Mouse (Mus musculus): Measurements from ENCODE around the gene Pam. TPM values are rescaled to one million over a fixed set of nuclear protein-coding genes. Genes with fewer than 3 reads are reported as not detected.

The Pam gene
- polyA plus RNA-seq, 1 experiment from 2014 or later = 32.9 TPM

- WGBS (ENCODE audit: missing documents) = 96% methylated on average over 13 of the region's 13 CpGs
- Histone ChIP-seq H3K27ac (no peak overlapping the region), H3K36me3 (ENCODE audit: inconsistent target) (no peaks in the 10 kb centered on the region), H3K4me3 (ENCODE audit: inconsistent target) (no peak overlapping the region), H3K79me2 (ENCODE audit: inconsistent target) (no peaks in the 10 kb centered on the region)
These were observed 243.8 kb downstream of the Pam start for GRCm38 (mm10) chr1:97851601-97852175.

- 96% methylated on average over 14 of the region's 14 CpGs for WGBS (ENCODE audit: missing documents)
- no peak overlapping the region for H3K4me3 ChIP-seq (ENCODE audit: inconsistent target)
- no peak overlapping the region for H3K27ac ChIP-seq
- H3K36me3 ChIP-seq (ENCODE audit: inconsistent target) = no peaks in the 10 kb centered on the region
- no peaks in the 10 kb centered on the region for H3K79me2 ChIP-seq (ENCODE audit: inconsistent target)
These were observed 246.7 kb downstream of the Pam start for GRCm38 (mm10) chr1:97848601-97849241.

DNA sequence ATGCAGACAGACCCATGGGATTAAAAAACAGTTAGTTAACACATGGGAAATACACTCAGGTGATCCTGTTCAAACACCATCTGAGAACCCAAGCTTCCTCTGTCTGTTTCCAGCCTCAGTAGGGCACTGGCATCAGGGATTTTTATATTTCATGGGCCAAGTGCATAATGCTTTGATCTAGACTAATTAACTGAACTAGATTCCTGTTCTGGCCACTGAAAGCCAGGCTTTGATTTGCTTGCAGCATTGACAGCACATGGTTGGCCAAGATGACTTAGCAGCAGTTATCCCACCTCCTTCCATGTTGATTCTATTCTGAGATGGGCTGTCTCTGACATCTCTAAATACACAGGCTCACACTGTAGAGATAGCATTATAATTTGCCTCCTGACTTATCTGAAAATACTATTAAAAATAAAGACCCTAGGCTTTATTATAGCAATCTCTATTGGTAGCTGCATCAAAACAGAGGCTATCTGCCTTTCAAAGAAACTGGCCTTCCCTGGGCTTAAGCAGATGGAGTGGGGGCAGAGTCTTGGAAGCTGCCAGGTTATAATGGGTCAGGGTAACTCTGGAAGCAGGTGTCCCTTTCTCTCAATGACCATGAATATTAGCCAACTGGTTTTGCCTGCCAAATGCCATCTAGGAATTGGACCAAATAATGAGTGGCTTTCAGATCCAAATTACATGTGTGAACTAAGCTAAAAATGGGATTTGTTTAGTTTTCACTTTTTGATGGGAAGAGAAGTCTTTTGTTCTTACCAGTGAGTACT lies 252.0 kb downstream of the Pam start:
- H3K79me2 ChIP-seq (ENCODE audit: inconsistent target) = no peaks in the 10 kb centered on the region
- no peak overlapping the region for H3K4me3 ChIP-seq (ENCODE audit: inconsistent target)
- no peaks in the 10 kb centered on the region for H3K36me3 ChIP-seq (ENCODE audit: inconsistent target)
- no peak overlapping the region for H3K27ac ChIP-seq

DNA sequence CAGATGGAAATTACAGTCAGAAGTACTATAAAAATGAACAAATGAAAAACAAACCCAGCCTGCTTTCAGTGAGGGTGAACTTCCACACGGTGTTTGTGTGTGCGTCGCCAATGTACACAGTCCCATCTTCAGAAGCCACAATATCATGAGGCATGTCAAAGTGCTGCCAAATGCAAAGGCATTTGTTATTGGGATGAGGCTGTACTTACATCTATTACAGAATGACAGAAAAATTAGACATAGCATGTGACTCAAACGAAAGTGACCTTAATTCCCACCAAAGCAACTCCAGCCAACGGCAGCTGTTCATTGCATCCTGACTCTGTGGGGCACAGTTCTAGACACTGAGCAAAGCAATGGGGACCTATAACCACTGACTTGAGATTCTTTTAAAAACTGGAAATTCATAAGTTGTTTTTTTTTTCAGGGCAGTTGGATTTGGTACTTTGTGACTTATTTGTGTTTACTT lies 261.1 kb downstream of the Pam start:
- Histone ChIP-seq H3K36me3 (ENCODE audit: inconsistent target) (no peaks in the 10 kb centered on the region), H3K4me3 (ENCODE audit: inconsistent target) (no peak overlapping the region), H3K79me2 (ENCODE audit: inconsistent target) (no peaks in the 10 kb centered on the region), H3K27ac (no peak overlapping the region)
- WGBS (ENCODE audit: missing documents) = 87% methylated on average over 5 of the region's 5 CpGs

DNA sequence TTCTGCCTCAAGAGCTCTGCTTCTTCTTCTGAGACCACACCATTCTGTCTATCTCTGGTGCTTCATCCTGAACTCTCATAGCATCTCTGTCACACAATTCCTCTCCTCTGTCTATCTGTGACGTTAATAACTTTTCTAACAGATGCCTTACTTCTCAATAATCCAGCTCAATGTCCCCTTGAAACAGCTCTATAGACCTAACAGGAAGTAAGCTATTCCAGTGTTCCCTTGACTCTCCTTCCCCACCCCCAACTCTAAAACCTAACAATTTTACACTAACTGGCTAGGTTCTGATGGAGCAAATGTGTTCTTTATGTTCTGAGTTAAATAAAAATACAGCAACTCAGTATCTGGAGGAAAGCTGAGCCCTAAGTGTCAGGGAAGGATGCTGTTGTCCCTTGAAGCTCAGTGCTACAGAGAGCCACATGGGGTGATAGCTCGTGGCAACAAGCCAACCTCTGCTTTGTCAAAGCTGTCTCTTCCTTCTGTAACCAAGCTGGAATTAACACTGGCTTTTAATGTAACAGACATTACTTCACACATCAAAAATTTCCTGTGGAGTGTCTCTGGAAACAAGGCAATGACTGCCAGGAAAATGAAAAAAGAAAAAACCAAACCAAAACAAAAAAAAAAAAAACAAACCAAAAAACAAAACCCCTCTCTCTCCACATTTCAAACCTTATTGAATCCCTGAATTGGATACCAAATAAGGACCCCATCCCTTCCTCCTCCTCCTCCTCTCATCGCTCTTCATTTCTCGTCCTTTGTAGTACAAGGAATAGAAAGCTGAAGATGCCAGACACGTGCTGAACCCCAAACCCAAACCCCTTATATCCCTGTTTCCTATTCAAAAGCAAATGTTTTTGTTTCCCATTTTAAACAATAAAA lies 261.7 kb downstream of the Pam start:
- 89% methylated on average over 5 of the region's 5 CpGs for WGBS (ENCODE audit: missing documents)
- H3K79me2 ChIP-seq (ENCODE audit: inconsistent target) = no peaks in the 10 kb centered on the region
- H3K36me3 ChIP-seq (ENCODE audit: inconsistent target) = no peaks in the 10 kb centered on the region
- H3K4me3 ChIP-seq (ENCODE audit: inconsistent target) = no peak overlapping the region
- no peak overlapping the region for H3K27ac ChIP-seq

DNA sequence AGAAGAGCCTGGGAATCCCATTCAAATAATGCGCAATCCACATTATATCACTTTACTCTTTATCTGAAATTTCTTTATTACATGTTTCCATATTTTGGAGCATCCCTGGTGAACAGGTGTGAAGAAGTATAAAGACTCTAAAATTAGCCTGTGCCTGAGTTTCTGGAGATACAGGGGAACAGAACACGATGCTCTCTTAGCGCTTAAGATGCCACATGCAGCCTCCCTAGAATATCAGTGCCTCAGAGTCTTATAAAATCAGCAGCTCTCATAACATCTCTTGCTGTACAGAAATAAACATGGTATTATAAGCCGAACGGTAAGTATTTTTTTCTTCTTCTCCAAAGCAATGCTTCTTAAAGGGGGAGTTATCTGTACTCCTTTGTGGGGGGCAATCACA lies 267.4 kb downstream of the Pam start:
- WGBS (ENCODE audit: missing documents) = 95% methylated on average over 5 of the region's 5 CpGs
- H3K79me2 ChIP-seq (ENCODE audit: inconsistent target) = no peaks in the 10 kb centered on the region

DNA sequence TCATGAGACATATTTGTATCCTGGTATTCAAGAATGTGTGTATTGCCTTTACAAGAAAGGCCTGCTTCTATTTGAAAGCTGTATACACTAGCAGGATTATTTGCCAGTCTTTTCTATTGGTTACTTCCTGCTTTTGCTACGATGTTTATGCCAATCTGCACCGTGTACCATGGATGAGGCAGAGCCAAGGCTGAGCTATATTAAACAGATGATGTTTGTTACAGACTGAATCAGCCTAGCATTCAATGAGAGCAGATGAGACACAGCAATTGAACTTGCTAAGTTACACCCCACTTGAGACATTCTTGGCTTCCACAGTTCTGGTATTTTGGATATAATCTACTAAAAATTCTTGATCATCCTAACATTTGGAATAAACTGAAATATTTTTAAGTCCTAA lies 267.9 kb downstream of the Pam start:
- H3K79me2 ChIP-seq (ENCODE audit: inconsistent target) = no peaks in the 10 kb centered on the region
- no peak overlapping the region for H3K27ac ChIP-seq
- 82% methylated on average over 2 of the region's 2 CpGs for WGBS (ENCODE audit: missing documents)
- no peaks in the 10 kb centered on the region for H3K36me3 ChIP-seq (ENCODE audit: inconsistent target)
- no peak overlapping the region for H3K4me3 ChIP-seq (ENCODE audit: inconsistent target)

More for the DNA sequence above, 267.4 kb downstream of the Pam start:
- H3K27ac ChIP-seq = no peak overlapping the region
- no peaks in the 10 kb centered on the region for H3K36me3 ChIP-seq (ENCODE audit: inconsistent target)
- H3K4me3 ChIP-seq (ENCODE audit: inconsistent target) = no peak overlapping the region

DNA sequence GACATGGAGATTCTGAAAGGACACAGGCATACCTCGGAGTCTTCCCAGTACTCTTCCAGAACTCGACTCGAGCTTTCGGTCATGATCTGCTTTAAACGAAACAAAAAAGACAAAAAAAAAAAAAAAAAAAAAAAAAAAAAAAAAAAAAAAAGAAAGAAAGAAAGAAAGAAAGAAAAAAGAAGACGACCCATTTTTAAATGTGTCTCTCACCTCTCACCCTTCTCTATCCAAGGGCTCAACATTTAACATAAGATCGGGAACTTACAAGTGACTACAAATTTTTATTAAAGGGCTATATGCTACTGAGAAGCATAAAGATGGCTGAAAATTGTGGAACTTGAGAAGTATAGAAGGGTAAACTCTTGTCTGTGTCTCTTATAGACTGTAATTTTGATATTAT lies 272.5 kb downstream of the Pam start:
- WGBS (ENCODE audit: missing documents) = 83% methylated on average over 1 of the region's 7 CpGs
- Histone ChIP-seq H3K79me2 (ENCODE audit: inconsistent target) (no peaks in the 10 kb centered on the region), H3K4me3 (ENCODE audit: inconsistent target) (no peak overlapping the region), H3K27ac (no peak overlapping the region), H3K36me3 (ENCODE audit: inconsistent target) (no peaks in the 10 kb centered on the region)

- H3K79me2 ChIP-seq (ENCODE audit: inconsistent target) = no peaks in the 10 kb centered on the region
- H3K4me3 ChIP-seq (ENCODE audit: inconsistent target) = no peak overlapping the region
- no peak overlapping the region for H3K27ac ChIP-seq
- WGBS (ENCODE audit: missing documents) = 91% methylated on average over 5 of the region's 5 CpGs
- H3K36me3 ChIP-seq (ENCODE audit: inconsistent target) = no peaks in the 10 kb centered on the region
These were observed 273.2 kb downstream of the Pam start for GRCm38 (mm10) chr1:97822203-97822602.

DNA sequence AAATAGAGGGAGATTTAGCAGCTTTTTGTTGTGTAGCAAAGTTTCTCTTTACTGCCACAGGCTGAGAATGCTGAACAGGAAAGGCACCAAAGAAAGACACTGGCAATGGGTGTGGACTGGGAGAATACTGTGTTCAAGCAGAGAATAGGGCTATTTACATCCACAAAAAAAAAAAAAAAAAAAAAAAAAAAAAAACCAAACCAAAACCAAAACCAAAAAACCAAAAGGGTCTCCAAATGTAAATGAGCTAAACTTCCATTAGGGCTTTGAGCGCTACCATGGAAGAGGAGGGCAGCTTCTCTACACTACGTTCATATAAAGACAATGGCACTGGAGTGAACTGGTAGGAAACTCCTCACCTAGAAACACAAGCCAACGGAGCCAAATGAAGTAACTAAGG lies 274.2 kb downstream of the Pam start:
- no peaks in the 10 kb centered on the region for H3K36me3 ChIP-seq (ENCODE audit: inconsistent target)
- no peak overlapping the region for H3K27ac ChIP-seq
- no peak overlapping the region for H3K4me3 ChIP-seq (ENCODE audit: inconsistent target)
- 97% methylated on average over 3 of the region's 3 CpGs for WGBS (ENCODE audit: missing documents)
- H3K79me2 ChIP-seq (ENCODE audit: inconsistent target) = no peaks in the 10 kb centered on the region

- H3K79me2 ChIP-seq (ENCODE audit: inconsistent target) = no peaks in the 10 kb centered on the region
- 33% methylated on average over 2 of the region's 2 CpGs for WGBS (ENCODE audit: missing documents)
- no peak overlapping the region for H3K27ac ChIP-seq
- no peaks in the 10 kb centered on the region for H3K36me3 ChIP-seq (ENCODE audit: inconsistent target)
- no peak overlapping the region for H3K4me3 ChIP-seq (ENCODE audit: inconsistent target)
These were observed 286.1 kb downstream of the Pam start for GRCm38 (mm10) chr1:97809255-97809912.

- no peak overlapping the region for H3K4me3 ChIP-seq (ENCODE audit: inconsistent target)
These were observed 290.9 kb downstream of the Pam start for GRCm38 (mm10) chr1:97804520-97804919.

DNA sequence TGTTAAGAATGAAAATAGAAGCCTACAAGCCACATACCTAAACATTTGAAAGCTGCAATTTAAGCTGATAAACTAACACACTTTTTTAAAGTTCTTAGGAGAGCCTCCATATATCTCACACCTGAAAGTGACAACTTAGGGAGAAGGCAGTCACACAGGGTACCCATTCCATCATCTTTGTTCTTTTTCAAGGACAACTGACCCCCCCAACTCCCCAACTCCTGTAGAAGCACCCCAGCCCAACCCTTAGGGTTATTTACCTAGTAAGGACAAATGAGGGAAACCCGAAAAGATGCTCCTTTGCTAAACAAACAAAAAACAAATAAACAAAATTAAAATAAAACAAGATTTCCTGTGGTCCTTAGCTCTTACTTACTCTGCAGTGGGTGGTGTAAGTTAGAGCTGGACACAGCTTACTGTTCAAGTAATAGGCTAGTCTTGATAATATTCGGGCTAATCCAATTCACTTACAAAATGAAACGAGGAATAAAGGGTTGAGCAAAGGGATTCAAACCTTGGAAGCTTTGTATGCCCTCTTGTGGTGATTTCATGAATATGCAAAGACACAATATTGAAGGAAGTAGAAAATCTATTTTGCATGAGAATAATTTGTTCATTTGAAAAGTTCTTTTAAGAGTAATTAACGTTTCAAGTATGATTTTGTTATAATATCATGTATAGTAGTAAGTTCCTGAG lies 293.1 kb downstream of the Pam start:
- Histone ChIP-seq H3K79me2 (ENCODE audit: inconsistent target) (no peaks in the 10 kb centered on the region), H3K4me3 (ENCODE audit: inconsistent target) (no peak overlapping the region), H3K36me3 (ENCODE audit: inconsistent target) (no peaks in the 10 kb centered on the region), H3K27ac (no peak overlapping the region)
- WGBS (ENCODE audit: missing documents) = 24% methylated on average over 4 of the region's 4 CpGs

More at GRCm38 (mm10) chr1:97804520-97804919, 290.9 kb downstream of the Pam start:
- H3K79me2 ChIP-seq (ENCODE audit: inconsistent target) = no peaks in the 10 kb centered on the region
- H3K27ac ChIP-seq = no peak overlapping the region
- no peaks in the 10 kb centered on the region for H3K36me3 ChIP-seq (ENCODE audit: inconsistent target)

- Histone ChIP-seq H3K36me3 (ENCODE audit: inconsistent target) (no peaks in the 10 kb centered on the region), H3K79me2 (ENCODE audit: inconsistent target) (no peaks in the 10 kb centered on the region)
- WGBS (ENCODE audit: missing documents) = 89% methylated on average over 9 of the region's 9 CpGs
These were observed 299.5 kb downstream of the Pam start for GRCm38 (mm10) chr1:97795936-97796335.

More at GRCm38 (mm10) chr1:97795936-97796335, 299.5 kb downstream of the Pam start:
- H3K4me3 ChIP-seq (ENCODE audit: inconsistent target) = no peak overlapping the region
- no peak overlapping the region for H3K27ac ChIP-seq
